Mouse (Mus musculus) G1E (cell line): Measurements from ENCODE around the gene Col4a5. TPM values are rescaled to one million over a fixed set of nuclear protein-coding genes. Genes with fewer than 3 reads are reported as not detected.

ENCODE experiments used
- ATAC-seq: 2 replicates; pipeline ENCODE4 v1.8.0; 2016; ENCODE audit warnings: mild to moderate bottlenecking; ENCODE audit not compliant: insufficient number of reproducible peaks, poor library complexity, low FRiP score, severe bottlenecking; ENCODE audit errors: extremely low read depth
- DNase-seq: peaks from one replicate; pipeline ENCODE4 v3.0.0; 2012; ENCODE audit warnings: low spot score
- H3K27me3 ChIP-seq: 2 replicates; pipeline ENCODE4 v1.6.1; 2012; ENCODE audit warnings: mild to moderate bottlenecking, low read length, inconsistent platforms; ENCODE audit not compliant: insufficient read depth
- H3K36me3 ChIP-seq: replicated peaks from 2 replicates; pipeline ENCODE3; 2012; ENCODE audit warnings: mild to moderate bottlenecking, inconsistent platforms
- H3K4me1 ChIP-seq: 2 replicates; pipeline ENCODE4 v1.6.1; 2012; ENCODE audit warnings: low read depth, low read length, inconsistent platforms, mixed read lengths; ENCODE audit not compliant: insufficient read depth
- H3K4me3 ChIP-seq: 2 replicates; pipeline ENCODE4 v1.5.1; 2012; ENCODE audit warnings: low read depth, mild to moderate bottlenecking, inconsistent platforms, low read length, moderate library complexity, mixed read lengths
- H3K9me3 ChIP-seq: replicated peaks from 2 replicates; pipeline ENCODE4 v1.6.1; 2012; ENCODE audit warnings: inconsistent platforms
- CTCF ChIP-seq: IDR thresholded peaks from 2 replicates; pipeline ENCODE4 v1.5.1; 2012; ENCODE audit warnings: low read depth, low read length, inconsistent platforms, mixed read lengths
- GATA1 ChIP-seq: IDR thresholded peaks from 2 replicates; pipeline ENCODE4 v1.6.1; 2012; ENCODE audit warnings: borderline replicate concordance, low read length, inconsistent platforms, mixed read lengths
- GATA2 ChIP-seq: IDR thresholded peaks from 2 replicates; pipeline ENCODE4 v1.6.1; 2012; ENCODE audit warnings: low read depth, low read length, inconsistent platforms, borderline replicate concordance
- POLR2AphosphoS5 ChIP-seq: IDR thresholded peaks from 2 replicates; pipeline ENCODE4 v1.6.1; 2012; ENCODE audit warnings: low read depth, low read length, inconsistent platforms; ENCODE audit not compliant: insufficient replicate concordance
- TAL1 ChIP-seq: conservative IDR thresholded peaks from 2 replicates; pipeline ENCODE4 v1.6.1; 2012; ENCODE audit warnings: low read depth, low read length, inconsistent platforms, mixed read lengths
- polyA plus RNA-seq: library from polyadenylated mRNA; stranded (reverse); fragments of >175 nt; gene quantifications from 2 replicates; pipeline ENCODE4 v1.2.3, GENCODE M21; 2012
- total RNA-seq, 2 experiments: library from RNA; stranded (forward) in 1 of 2; stranded (reverse) in 1 of 2; fragments of 200-1000 nt in 1 of 2; fragments of >200 nt in 1 of 2; fragmentation: Nextera tagmentation in 1 of 2; gene quantifications; 2 replicates each; pipeline ENCODE4 v1.2.3; 2014 to 2017

Gene Col4a5
- not detected in 2 replicates for total RNA-seq (2014; fragmentation: Nextera tagmentation)
- not detected in 2 replicates for total RNA-seq (2017)
- polyA plus RNA-seq = not detected in 2 replicates

DNA sequence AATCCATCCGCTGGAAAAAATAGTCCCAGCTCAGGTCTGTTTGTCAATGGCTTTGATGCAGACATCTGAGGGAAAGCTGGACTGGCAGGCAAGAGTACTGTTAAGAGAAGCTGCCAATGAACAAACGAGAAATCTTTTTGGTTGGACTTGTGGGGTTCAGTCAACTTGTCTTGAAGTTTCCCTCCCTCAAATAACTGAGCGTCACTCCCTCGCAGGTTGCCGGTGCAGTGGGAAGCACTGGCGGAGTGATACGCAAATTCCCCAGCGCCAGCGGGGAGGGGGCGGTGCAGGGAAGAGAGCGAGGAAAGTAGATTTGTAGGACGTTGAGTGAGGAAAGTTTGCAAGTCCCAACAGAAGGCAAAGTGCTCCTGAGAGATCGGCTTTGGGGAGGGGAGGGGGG, at the start of gene Col4a5:
Col4a5 (plus strand) TSS at position 276 of the 400 bp plus-strand sequence.
- H3K36me3 ChIP-seq = no peaks in the 10 kb centered on the region
- H3K27me3 ChIP-seq = peaks cover 6% of the 10 kb centered on the region; the same call in 1 of the 2 replicates
- H3K9me3 ChIP-seq = no peaks in the 10 kb centered on the region
- H3K4me3 ChIP-seq = no peak within 1 kb of the TSS; the same call in 1 of the 2 replicates
- ATAC-seq (no peak; the same call in 1 of the 2 replicates), DNase-seq (no peak)
- TF ChIP-seq GATA2 (no peak), GATA1 (no peak), TAL1 (no peak), CTCF (no peak), POLR2AphosphoS5 (no peak)
- no peaks in the 10 kb centered on the region for H3K4me1 ChIP-seq

DNA sequence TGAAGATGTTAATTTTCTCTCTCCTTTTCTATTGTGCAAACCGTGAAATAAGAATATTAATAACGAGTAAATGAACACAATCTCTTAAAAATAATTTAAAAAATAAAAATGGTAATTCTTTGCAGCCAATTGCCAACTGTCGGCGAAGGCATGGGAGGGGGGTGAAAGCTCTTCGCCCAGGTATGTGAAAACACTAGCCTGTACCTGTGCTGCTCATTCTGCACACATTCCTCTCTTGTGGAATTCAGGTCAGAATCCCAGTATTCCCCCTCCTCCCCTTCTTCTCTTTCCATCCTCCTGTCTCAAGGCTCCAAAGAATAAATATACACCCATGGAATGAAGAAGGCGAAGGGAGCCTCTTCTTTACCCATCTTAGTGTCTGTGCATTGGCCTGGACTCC, 38.4 kb upstream of the Col4a5 start:
- no peaks in the 10 kb centered on the region for H3K4me1 ChIP-seq
- no peak for TF ChIP-seq GATA1
- TF ChIP-seq TAL1 = no peak
- TF ChIP-seq POLR2AphosphoS5 = no peak
- no peak for TF ChIP-seq CTCF
- no peak for TF ChIP-seq GATA2
- DNase-seq = no peak
- H3K9me3 ChIP-seq = no peaks in the 10 kb centered on the region
- no peak overlapping the region for H3K4me3 ChIP-seq
- no peak for ATAC-seq
- H3K36me3 ChIP-seq = no peaks in the 10 kb centered on the region
- H3K27me3 ChIP-seq = no peaks in the 10 kb centered on the region

DNA sequence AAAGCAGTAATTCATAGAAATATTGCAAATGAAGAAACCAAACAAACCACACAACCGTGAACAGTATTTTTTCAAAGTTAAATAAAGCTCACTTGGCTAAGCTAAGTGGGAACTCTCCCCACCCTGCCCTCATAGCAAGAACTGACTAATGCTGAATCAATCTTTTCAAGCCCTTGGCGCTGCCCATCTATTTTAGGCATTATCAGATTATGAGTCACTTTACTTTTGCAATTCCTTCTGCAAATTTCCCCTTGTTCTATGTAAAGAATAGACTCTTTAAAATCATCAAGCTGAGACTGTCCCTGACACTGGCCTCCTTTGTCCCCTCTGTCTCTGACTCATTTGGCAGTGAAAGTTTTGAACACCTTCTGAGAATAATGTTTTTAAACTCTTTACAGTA, 35.8 kb upstream of the Col4a5 start:
- TF ChIP-seq GATA2 = no peak
- TF ChIP-seq POLR2AphosphoS5 = no peak
- no peak for TF ChIP-seq CTCF
- no peak for TF ChIP-seq GATA1
- no peak for TF ChIP-seq TAL1
- DNase-seq (no peak), ATAC-seq (no peak)
- Histone ChIP-seq H3K9me3 (no peaks in the 10 kb centered on the region), H3K4me1 (no peaks in the 10 kb centered on the region), H3K4me3 (no peak overlapping the region), H3K36me3 (no peaks in the 10 kb centered on the region), H3K27me3 (no peaks in the 10 kb centered on the region)

DNA sequence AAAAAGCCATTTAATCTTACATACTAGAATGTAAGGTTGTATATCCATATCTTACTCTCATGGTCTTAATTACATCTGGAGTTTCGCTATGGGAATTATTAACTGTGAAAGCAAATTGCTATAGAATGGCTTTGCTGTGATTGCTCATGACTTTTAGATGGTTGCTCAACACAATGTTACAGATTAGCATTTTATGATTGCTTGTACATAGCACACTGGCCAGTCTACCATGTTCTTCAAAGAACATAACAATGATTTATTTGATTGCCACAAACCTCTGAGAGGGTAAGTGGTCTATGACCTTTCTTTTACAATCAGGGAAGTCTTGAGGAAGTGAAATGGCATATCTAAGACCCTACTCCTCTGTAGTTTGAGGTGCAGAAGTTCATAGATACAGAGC, 27.2 kb upstream of the Col4a5 start:
- no peak for TF ChIP-seq GATA1
- no peak for TF ChIP-seq GATA2
- TF ChIP-seq POLR2AphosphoS5 = no peak
- TF ChIP-seq CTCF = no peak
- no peak for TF ChIP-seq TAL1
- DNase-seq (no peak), ATAC-seq (no peak)
- no peak overlapping the region for H3K4me3 ChIP-seq
- H3K4me1 ChIP-seq = no peaks in the 10 kb centered on the region
- no peaks in the 10 kb centered on the region for H3K27me3 ChIP-seq
- H3K36me3 ChIP-seq = no peaks in the 10 kb centered on the region
- H3K9me3 ChIP-seq = no peaks in the 10 kb centered on the region

DNA sequence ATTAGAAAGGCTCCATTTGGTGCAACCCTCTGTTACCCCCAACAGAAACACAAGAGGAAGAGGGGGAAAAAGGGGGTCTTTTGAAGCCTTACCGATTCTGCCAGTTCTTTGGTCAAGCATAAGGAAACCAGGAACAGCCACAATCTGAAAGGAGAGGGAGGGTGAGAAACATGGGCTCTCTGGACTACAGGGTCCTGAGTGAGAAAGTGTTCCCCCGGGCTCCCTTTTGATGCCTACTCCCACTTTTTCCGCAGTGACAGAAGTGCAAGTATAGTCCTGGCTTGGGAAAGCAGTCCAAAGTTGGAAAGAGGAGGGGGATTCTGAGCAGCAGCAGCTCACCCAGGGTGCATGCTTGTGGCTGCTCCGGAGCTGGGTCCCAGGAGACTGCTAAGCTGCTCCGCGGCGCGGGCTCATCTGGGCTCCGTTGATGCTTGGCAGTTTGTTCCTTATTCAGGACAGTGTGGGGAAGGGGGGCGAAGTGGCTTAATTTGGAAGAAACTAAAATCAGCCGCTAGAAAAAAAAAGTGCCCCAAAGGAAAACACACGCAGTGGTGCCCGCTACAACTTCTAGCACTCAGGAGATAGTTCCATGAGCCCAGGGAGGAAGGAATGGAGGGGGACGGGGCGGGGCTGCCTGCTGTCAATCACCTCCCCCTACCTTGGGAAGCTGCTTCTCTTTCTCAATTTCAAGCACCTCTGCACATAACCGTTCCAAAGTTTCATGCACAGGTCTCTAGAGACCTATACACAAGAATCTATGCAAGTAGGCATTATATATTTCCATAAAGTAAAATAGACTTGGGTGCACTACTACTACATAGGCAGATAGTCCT, 1.5 kb upstream of the Col4a5 start, which contains the start of gene Col4a6:
Col4a6 (minus strand) TSS at position 607 of the 833 bp plus-strand sequence.
- Histone ChIP-seq H3K4me1 (no peaks in the 10 kb centered on the region), H3K9me3 (no peaks in the 10 kb centered on the region), H3K36me3 (no peaks in the 10 kb centered on the region), H3K27me3 (peaks cover 6% of the 10 kb centered on the region; the same call in 1 of the 2 replicates), H3K4me3 (no peak within 1 kb of the TSS)
- DNase-seq (no peak), ATAC-seq (no peak)
- no peak for TF ChIP-seq TAL1
- no peak for TF ChIP-seq CTCF
- TF ChIP-seq GATA2 = no peak
- TF ChIP-seq GATA1 = no peak
- TF ChIP-seq POLR2AphosphoS5 = no peak

DNA sequence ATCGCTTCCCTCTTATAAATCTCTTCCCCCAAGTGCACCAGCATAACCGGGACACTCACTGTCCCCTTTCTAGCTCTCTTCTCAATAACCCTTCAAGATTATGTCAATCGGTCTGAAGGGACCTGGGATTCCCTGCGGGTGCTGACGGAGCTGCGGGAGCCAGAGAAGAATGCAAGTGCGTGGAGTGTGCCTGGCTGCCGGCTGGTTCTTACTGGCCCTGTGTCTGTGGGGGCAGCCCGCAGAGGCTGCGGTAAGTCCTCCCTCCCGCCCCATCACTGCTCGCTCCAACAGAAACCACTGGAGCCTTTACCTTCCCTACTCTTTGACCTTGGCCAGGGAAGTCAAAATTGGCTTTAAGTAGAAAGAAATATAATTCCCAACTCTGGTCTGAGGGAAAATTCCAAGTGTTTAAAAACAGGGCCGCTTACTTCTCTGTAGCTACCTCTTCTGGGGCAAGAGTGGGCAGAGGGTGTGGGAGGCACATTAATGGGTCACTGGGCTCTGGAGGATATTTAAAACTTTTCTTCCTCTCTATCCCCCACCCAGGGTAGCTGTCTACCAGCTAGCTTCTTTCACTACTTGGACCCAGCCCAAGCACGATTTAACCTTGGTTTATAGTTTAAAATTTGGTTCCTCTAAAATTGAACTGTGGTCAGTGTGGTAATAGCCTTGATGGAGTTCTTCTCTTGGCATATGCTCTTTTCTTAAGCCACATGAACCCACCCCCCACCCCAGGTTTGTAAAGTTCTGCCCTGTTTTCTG, 562 bp downstream of the Col4a5 start:
- Histone ChIP-seq H3K4me3 (no peak overlapping the region; the same call in 1 of the 2 replicates), H3K27me3 (peaks cover 6% of the 10 kb centered on the region; the same call in 1 of the 2 replicates), H3K4me1 (no peaks in the 10 kb centered on the region), H3K9me3 (no peaks in the 10 kb centered on the region), H3K36me3 (no peaks in the 10 kb centered on the region)
- ATAC-seq = no peak
- TF ChIP-seq TAL1 (no peak), CTCF (no peak), GATA2 (no peak), POLR2AphosphoS5 (no peak)
- DNase-seq = no peak
